Mouse (Mus musculus): ENCODE results near the gene Shank2. TPM values are rescaled to one million over a fixed set of nuclear protein-coding genes. Genes with fewer than 3 reads are reported as not detected.

Gene Shank2
- polyA plus RNA-seq, 1 experiment from 2014 or later = 0.60 TPM

DNA sequence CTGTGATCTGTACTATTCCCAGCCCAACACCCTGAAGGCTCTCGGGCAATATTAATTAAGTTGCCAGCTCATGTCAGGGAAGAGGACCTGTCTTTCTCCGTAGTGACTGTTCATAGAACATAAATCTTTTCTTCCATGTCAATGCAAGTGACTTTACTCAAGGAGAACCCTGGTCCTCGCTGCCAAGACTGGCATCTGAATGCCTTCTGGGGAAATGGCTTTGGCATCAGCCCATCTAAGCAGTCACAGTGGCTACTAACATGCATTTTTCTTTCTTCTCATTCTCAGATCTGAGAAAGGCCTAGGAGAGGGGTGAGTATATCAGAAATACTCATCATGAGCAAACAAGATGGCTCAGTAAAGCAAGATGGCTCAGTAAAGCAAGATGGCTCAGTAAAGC is 138.7 kb downstream of the Shank2 start:
- no peak for ATAC-seq (ENCODE audit: insufficient number of reproducible peaks, insufficient read depth, low FRiP score, low TSS enrichment, low read depth)
- H3K27ac ChIP-seq = no peak overlapping the region

DNA sequence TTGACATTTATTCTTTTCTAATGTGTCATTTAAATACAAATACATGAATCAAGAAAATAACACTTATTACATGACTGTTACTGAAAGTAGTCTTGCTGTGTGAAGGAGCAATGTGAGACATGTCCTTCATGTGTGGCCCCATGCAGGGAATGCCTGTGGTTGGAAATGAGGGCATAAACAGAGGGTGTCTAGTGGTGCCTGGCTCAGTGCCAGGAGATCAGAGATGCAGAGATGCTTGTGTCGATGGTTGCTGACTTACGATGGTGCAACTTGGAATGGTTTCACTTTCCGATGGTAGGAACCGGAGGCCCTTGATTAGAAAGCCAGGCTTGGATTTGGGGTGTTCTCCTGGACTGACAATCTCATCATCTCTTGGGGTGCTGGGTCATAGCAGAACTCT is 140.3 kb downstream of the Shank2 start:
- no peaks in the 10 kb centered on the region for H3K9me3 ChIP-seq
- H3K27ac ChIP-seq = no peak overlapping the region
- 82% methylated on average over 4 of the region's 4 CpGs for WGBS
- H3K9ac ChIP-seq (replicated peaks) = no peak overlapping the region
- no peak overlapping the region for H3K4me3 ChIP-seq (replicated peaks)
- no peaks in the 10 kb centered on the region for H3K4me1 ChIP-seq (replicated peaks)
- ATAC-seq (ENCODE audit: insufficient number of reproducible peaks, insufficient read depth, low FRiP score, low TSS enrichment, low read depth) = no peak
- H3K27me3 ChIP-seq = no peaks in the 10 kb centered on the region; the same call in 1 of the 2 replicates
- H3K4me2 ChIP-seq = no peak overlapping the region
- H3K36me3 ChIP-seq = no peaks in the 10 kb centered on the region

More for the DNA sequence above, 138.7 kb downstream of the Shank2 start:
- Histone ChIP-seq H3K36me3 (no peaks in the 10 kb centered on the region), H3K4me2 (no peak overlapping the region), H3K4me3 (replicated peaks) (no peak overlapping the region), H3K4me1 (replicated peaks) (no peaks in the 10 kb centered on the region), H3K27me3 (no peaks in the 10 kb centered on the region), H3K9me3 (no peaks in the 10 kb centered on the region), H3K9ac (replicated peaks) (no peak overlapping the region)
- 73% methylated on average over 3 of the region's 3 CpGs for WGBS

DNA sequence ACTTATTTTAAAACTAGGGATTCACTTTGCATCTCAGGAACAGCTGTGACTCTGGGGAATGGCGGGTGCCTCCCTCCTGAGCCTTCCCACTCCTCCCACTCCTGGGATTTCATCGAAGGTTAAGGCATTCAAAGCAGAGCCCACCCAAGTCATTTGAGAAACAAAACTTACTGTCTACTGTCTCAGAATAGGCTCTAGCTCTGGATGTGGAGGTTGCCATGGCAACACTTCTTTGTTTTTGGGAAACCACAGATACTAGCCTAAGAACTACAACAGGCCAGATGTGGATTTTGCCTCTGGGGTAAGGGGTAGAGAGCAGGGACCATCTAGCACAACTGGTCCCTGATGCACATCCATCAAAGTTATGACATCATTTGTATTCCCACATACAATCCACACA is 142.2 kb downstream of the Shank2 start:
- 61% methylated on average over 2 of the region's 2 CpGs for WGBS
- no peak overlapping the region for H3K4me3 ChIP-seq (replicated peaks)
- no peak for ATAC-seq (ENCODE audit: insufficient number of reproducible peaks, insufficient read depth, low FRiP score, low TSS enrichment, low read depth)
- H3K4me1 ChIP-seq (replicated peaks) = peaks cover 4% of the 10 kb centered on the region; the same call in 1 of the 2 replicates
- H3K9me3 ChIP-seq = no peaks in the 10 kb centered on the region
- no peaks in the 10 kb centered on the region; the same call in 1 of the 2 replicates for H3K27me3 ChIP-seq
- no peaks in the 10 kb centered on the region for H3K36me3 ChIP-seq
- no peak overlapping the region for H3K27ac ChIP-seq
- no peak overlapping the region for H3K4me2 ChIP-seq
- no peak overlapping the region for H3K9ac ChIP-seq (replicated peaks)

DNA sequence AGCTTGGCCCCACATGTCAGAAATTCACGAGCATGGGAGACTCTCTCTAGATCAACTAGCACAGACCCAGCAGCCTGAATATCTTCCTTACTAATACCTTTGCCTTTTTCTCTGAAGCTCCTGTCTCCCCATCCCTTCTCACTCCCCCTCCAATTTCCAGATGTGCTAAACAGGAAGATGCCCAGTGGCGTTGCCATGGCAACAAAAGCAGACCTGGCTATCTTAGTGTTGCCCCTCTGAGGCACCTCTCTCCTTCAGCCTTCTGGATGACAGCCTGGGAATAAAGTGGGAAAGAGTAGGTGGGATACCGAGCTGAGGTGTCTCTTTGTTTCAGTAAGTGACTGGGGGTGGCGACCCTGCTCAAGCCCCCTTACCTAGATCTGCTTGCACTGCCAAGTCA is 146.4 kb downstream of the Shank2 start:
- no peak overlapping the region for H3K9ac ChIP-seq (replicated peaks)
- H3K27me3 ChIP-seq = no peaks in the 10 kb centered on the region; the same call in 1 of the 2 replicates
- peaks cover 4% of the 10 kb centered on the region; the same call in 1 of the 2 replicates for H3K4me1 ChIP-seq (replicated peaks)
- no peaks in the 10 kb centered on the region for H3K36me3 ChIP-seq
- H3K27ac ChIP-seq = no peak overlapping the region
- no peaks in the 10 kb centered on the region for H3K9me3 ChIP-seq
- H3K4me2 ChIP-seq = no peak overlapping the region
- no peak for ATAC-seq (ENCODE audit: insufficient number of reproducible peaks, insufficient read depth, low FRiP score, low TSS enrichment, low read depth)
- WGBS = 60% methylated on average over 4 of the region's 4 CpGs
- no peak overlapping the region for H3K4me3 ChIP-seq (replicated peaks)

DNA sequence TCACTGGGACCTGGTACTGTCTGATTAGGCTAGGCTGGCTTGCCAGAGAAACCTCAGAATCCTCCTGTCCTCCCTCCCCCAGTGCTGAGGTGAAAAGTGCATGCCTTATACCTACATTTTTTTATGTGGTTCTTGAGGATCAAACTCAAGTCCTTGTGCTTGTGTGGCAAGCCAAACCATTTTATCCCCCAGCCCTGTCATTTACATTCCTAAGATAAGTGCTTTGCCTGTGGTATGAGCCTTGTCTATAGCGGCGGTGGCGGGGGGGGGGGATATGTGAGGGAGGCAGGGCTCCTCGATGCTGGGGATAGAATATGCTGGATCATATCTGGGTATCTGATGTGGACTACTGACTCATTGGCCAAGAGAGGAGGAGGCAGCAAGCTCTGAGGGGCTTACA is 151.4 kb downstream of the Shank2 start:
- no peak overlapping the region for H3K4me3 ChIP-seq (replicated peaks)
- H3K36me3 ChIP-seq = no peaks in the 10 kb centered on the region
- WGBS = 70% methylated on average over 4 of the region's 4 CpGs
- no peak overlapping the region for H3K9ac ChIP-seq (replicated peaks)
- H3K27me3 ChIP-seq = no peaks in the 10 kb centered on the region
- H3K4me1 ChIP-seq (replicated peaks) = peaks cover under 1% of the 10 kb centered on the region; the same call in 1 of the 2 replicates
- H3K9me3 ChIP-seq = no peaks in the 10 kb centered on the region
- H3K4me2 ChIP-seq = no peak overlapping the region
- no peak for ATAC-seq (ENCODE audit: insufficient number of reproducible peaks, insufficient read depth, low FRiP score, low TSS enrichment, low read depth)
- H3K27ac ChIP-seq = no peak overlapping the region

DNA sequence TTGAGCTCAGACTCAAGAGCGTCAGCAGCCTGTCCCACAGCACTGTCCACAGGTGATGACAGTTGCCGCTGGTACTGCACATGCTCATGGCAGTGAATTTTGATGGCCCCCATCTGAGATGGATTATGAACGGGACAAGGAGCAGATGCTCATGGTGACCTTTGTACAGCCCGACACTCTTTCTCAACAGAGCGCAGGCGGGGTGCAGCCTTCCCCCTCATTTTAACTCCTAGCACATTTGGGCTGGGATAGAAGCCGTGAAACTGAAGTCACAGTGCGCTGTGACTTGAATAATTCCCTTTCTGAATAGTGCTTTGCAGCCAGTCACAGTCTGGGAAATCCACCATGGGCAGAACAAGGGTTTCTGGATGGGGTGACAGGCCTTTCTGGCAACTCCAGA is 152.0 kb downstream of the Shank2 start:
- Histone ChIP-seq H3K27me3 (no peaks in the 10 kb centered on the region), H3K36me3 (no peaks in the 10 kb centered on the region), H3K9me3 (no peaks in the 10 kb centered on the region), H3K9ac (replicated peaks) (no peak overlapping the region), H3K4me3 (replicated peaks) (no peak overlapping the region), H3K4me1 (replicated peaks) (no peaks in the 10 kb centered on the region), H3K27ac (no peak overlapping the region), H3K4me2 (no peak overlapping the region)
- 36% methylated on average over 8 of the region's 8 CpGs for WGBS
- ATAC-seq (ENCODE audit: insufficient number of reproducible peaks, insufficient read depth, low FRiP score, low TSS enrichment, low read depth) = no peak

DNA sequence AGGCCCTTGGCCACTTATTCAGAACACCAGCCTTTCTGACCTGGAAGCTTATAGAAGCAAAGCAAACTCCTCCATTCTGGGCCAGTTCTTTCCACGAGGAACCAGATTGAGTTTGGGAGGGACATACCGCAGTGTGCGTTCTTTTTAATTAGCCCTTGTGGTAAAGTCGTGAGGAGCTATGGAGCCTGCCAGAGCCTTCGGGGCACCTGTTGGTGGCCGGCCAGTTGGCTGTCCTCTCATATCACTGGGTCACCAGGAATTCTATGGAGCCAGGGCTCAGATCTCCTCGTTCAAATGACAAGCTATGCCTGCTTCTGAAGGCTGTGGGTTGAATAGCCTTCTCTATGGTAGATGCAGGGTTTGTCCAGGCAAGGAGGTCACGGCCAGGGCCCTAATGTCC is 156.2 kb downstream of the Shank2 start:
- no peak overlapping the region for H3K4me3 ChIP-seq (replicated peaks)
- no peaks in the 10 kb centered on the region for H3K9me3 ChIP-seq
- no peaks in the 10 kb centered on the region for H3K27me3 ChIP-seq
- no peak overlapping the region for H3K9ac ChIP-seq (replicated peaks)
- no peak for ATAC-seq (ENCODE audit: insufficient number of reproducible peaks, insufficient read depth, low FRiP score, low TSS enrichment, low read depth)
- no peaks in the 10 kb centered on the region for H3K36me3 ChIP-seq
- H3K4me1 ChIP-seq (replicated peaks) = no peaks in the 10 kb centered on the region
- 82% methylated on average over 8 of the region's 8 CpGs for WGBS
- no peak overlapping the region for H3K27ac ChIP-seq
- no peak overlapping the region for H3K4me2 ChIP-seq

DNA sequence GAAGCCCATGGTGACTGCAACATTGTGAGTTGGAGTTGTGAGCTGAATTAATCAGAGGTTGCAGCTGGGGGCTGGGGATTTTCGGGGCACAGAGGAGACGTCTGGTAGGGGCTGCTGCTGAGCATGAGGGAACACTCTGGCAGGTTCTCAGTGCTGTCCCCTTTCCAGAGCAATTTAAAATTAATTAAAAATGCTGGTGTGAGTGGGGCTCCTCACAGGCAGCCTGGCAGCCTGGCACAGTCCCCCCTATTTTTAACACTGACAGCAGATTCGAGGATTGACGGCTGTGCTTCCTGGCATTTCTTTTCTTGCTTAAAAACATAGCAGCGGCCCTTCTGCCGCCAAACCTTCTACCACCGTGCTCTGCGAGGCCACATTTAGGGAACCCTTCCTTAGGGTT is 157.8 kb downstream of the Shank2 start:
- H3K27me3 ChIP-seq = 0 out of 2 replicates have a peak, but pooled peaks cover 3% of the 10 kb centered on the region
- H3K4me3 ChIP-seq (replicated peaks) = no peak overlapping the region
- H3K9me3 ChIP-seq = no peaks in the 10 kb centered on the region
- H3K27ac ChIP-seq = no peak overlapping the region
- ATAC-seq (ENCODE audit: insufficient number of reproducible peaks, insufficient read depth, low FRiP score, low TSS enrichment, low read depth) = no peak
- WGBS = 81% methylated on average over 8 of the region's 8 CpGs
- no peak overlapping the region for H3K4me2 ChIP-seq
- no peak overlapping the region for H3K9ac ChIP-seq (replicated peaks)
- no peaks in the 10 kb centered on the region for H3K36me3 ChIP-seq
- no peaks in the 10 kb centered on the region for H3K4me1 ChIP-seq (replicated peaks)

DNA sequence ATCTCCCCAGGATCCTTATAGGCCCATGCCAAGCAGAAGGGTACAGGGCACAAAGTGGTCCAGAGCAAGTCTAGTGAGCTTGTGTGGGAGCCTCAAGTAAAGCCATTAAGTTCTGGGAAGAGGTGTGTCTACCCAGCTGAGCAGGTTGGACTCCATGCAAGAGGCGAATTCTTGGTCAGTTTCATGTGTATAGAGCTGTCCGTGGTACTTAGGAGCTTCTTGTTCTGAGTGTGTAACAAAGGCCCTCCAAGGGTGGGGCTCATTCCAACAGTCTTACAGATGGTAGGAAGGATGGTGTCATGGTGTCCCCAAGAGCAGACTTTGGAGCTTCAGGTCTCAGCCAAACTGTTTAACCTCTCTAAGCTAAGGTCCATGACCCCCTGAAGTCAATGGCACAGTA is 158.3 kb downstream of the Shank2 start:
- WGBS = 69% methylated on average over 2 of the region's 2 CpGs
- Histone ChIP-seq H3K4me2 (no peak overlapping the region), H3K36me3 (no peaks in the 10 kb centered on the region), H3K9ac (replicated peaks) (no peak overlapping the region), H3K9me3 (no peaks in the 10 kb centered on the region), H3K27ac (no peak overlapping the region), H3K4me1 (replicated peaks) (no peaks in the 10 kb centered on the region), H3K4me3 (replicated peaks) (no peak overlapping the region), H3K27me3 (0 out of 2 replicates have a peak, but pooled peaks cover 3% of the 10 kb centered on the region)
- ATAC-seq (ENCODE audit: insufficient number of reproducible peaks, insufficient read depth, low FRiP score, low TSS enrichment, low read depth) = no peak

DNA sequence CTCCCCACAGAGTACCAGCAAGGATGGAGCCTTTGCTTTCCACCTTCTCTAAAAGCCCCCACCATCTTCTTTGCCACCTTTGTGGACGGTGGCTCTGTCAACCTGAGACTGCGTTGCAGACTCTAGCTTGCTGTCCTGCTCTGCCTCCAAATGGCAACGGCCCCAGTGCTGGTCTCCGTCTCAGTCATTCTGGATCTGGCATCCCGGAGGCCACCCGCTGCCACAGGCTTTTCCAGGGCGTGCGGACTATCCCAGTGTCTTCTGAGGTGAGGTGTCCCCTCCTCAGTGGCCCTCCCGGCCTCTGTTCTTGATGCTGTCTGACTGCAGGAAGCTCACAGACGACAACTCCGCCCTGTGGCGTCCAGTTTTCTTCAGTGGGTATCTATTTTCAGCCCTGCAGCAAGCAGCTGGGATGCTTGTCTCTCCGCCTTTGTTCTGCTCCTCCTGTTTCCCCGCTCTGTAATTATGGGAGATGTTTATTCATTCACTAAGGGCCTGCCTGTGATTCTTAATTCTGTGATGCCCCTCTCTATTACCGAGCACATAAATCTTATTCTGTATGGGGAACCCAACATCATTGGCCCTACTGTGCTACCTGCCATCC is 159.0 kb downstream of the Shank2 start:
- H3K4me1 ChIP-seq (replicated peaks) = no peaks in the 10 kb centered on the region
- H3K4me3 ChIP-seq (replicated peaks) = no peak overlapping the region
- H3K4me2 ChIP-seq = no peak overlapping the region
- H3K36me3 ChIP-seq = no peaks in the 10 kb centered on the region
- no peaks in the 10 kb centered on the region for H3K9me3 ChIP-seq
- H3K9ac ChIP-seq (replicated peaks) = no peak overlapping the region
- ATAC-seq (ENCODE audit: insufficient number of reproducible peaks, insufficient read depth, low FRiP score, low TSS enrichment, low read depth) = no peak
- H3K27me3 ChIP-seq = 0 out of 2 replicates have a peak, but pooled peaks cover 3% of the 10 kb centered on the region
- no peak overlapping the region for H3K27ac ChIP-seq
- WGBS = 89% methylated on average over 15 of the region's 15 CpGs

DNA sequence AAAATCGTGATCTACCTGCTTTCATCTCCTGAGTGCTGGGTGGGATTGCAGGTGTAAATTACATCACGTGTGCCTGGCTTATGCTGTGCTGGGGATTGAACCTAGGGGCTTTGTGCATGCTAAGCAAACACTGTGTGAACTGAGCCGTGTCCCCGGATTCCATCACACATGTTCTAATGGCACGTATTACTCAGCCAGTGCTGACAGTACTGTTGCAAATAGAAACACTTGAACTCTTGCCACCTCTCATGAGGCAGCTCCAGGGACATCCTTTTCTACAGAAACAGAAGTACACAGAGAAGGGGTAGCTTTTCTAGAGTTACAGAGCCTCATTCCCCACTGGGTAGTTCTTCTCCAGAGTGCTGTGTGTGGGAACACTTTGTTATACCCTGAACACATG is 168.5 kb downstream of the Shank2 start:
- Histone ChIP-seq H3K27ac (no peak overlapping the region), H3K4me2 (no peak overlapping the region), H3K9ac (replicated peaks) (no peak overlapping the region), H3K4me1 (replicated peaks) (no peaks in the 10 kb centered on the region), H3K9me3 (no peaks in the 10 kb centered on the region), H3K4me3 (replicated peaks) (no peak overlapping the region), H3K36me3 (no peaks in the 10 kb centered on the region), H3K27me3 (peaks cover 39% of the 10 kb centered on the region)
- ATAC-seq (ENCODE audit: insufficient number of reproducible peaks, insufficient read depth, low FRiP score, low TSS enrichment, low read depth) = no peak
- WGBS = 73% methylated on average over 5 of the region's 5 CpGs

DNA sequence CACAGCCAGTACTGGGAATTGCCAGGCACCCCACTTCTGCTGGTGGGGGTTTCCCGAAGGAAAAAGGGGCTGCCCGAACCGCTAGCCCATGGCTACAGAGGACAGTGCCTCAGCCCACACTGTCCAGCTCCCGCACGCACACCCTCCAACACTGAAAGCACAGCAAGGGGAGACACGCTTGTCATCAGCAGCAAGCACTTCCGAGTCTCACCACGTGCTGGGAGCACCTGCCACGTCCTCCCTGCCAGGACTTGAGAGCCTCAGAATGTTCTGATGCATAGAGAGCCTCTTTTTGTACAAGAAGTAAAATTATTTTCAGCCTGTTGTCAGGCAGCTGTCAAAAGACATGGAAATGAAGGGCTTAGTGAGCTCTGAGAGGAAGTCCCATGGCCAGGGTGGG is 169.0 kb downstream of the Shank2 start:
- no peak overlapping the region for H3K4me3 ChIP-seq (replicated peaks)
- H3K27ac ChIP-seq = no peak overlapping the region
- no peak overlapping the region for H3K4me2 ChIP-seq
- no peak overlapping the region for H3K9ac ChIP-seq (replicated peaks)
- no peak for ATAC-seq (ENCODE audit: insufficient number of reproducible peaks, insufficient read depth, low FRiP score, low TSS enrichment, low read depth)
- peaks cover 43% of the 10 kb centered on the region for H3K27me3 ChIP-seq
- H3K36me3 ChIP-seq = no peaks in the 10 kb centered on the region
- H3K9me3 ChIP-seq = no peaks in the 10 kb centered on the region
- H3K4me1 ChIP-seq (replicated peaks) = peaks cover 4% of the 10 kb centered on the region; the same call in 1 of the 2 replicates
- 78% methylated on average over 9 of the region's 9 CpGs for WGBS
